Mouse (Mus musculus) limb, embryonic 10.5 days (tissue): Measurements from ENCODE around the gene 4930426L09Rik. TPM values are rescaled to one million over a fixed set of nuclear protein-coding genes. Genes with fewer than 3 reads are reported as not detected.

Experiments
- DNase-seq: peaks from one replicate; pipeline ENCODE4 v3.0.0-alpha.2; 2017; ENCODE audit warnings: low spot score
- H3K27ac ChIP-seq: fragments of 300-500 bp; sonication (generic); 2 replicates; pipeline ENCODE4 v1.5.1; 2016; ENCODE audit warnings: mild to moderate bottlenecking
- H3K27me3 ChIP-seq: fragments of 300-500 bp; sonication (generic); 2 replicates; pipeline ENCODE4 v1.6.1; 2016; ENCODE audit warnings: low read depth, mild to moderate bottlenecking; ENCODE audit not compliant: poor library complexity, severe bottlenecking
- H3K36me3 ChIP-seq: fragments of 300-500 bp; sonication (generic); 2 replicates; pipeline ENCODE4 v1.6.1; 2016; ENCODE audit warnings: mild to moderate bottlenecking, moderate library complexity
- H3K4me1 ChIP-seq: fragments of 300-500 bp; sonication (generic); 2 replicates; pipeline ENCODE4 v1.6.1; 2016
- H3K4me3 ChIP-seq: fragments of 300-500 bp; sonication (generic); 2 replicates; pipeline ENCODE4 v1.5.1; 2016; ENCODE audit warnings: mild to moderate bottlenecking, moderate library complexity
- H3K9me3 ChIP-seq: fragments of 300-500 bp; sonication (generic); replicated peaks from 2 replicates; pipeline ENCODE4 v1.6.1; 2016; ENCODE audit warnings: mild to moderate bottlenecking
- WGBS: fragments of 180-500 bp; shearing (Covaris S2); methylation state at CpG from one replicate; pipeline ENCODE4 v1.1.7; 2016; 5-methylcytosine and 5-hydroxymethylcytosine counted together
- polyA plus RNA-seq: library from polyadenylated mRNA; unstranded; fragments of >200 nt; fragmentation: Nextera tagmentation; extraction: Ambion mirVana; gene quantifications from 2 replicates; pipeline ENCODE4 v1.2.1, GENCODE M21; 2016

Gene 4930426L09Rik
- polyA plus RNA-seq: 0.20 and 0.25 TPM in 2 replicates

GRCm38 (mm10) chr2:18998054-18998478 lies at the start of gene 4930426L09Rik, which contains the start of gene Pip4k2a:
4930426L09Rik (plus strand) TSS chr2:18998343.
Pip4k2a (minus strand) TSS chr2:18998126.
- peak; percentile 91 for DNase-seq
- under 1% methylated on average over 66 of the region's 66 CpGs for WGBS
- peak within 1 kb of the TSS; percentile 89 for H3K27ac ChIP-seq
- no peaks in the 10 kb centered on the region for H3K9me3 ChIP-seq
- H3K27me3 ChIP-seq: peaks cover 13% of the 10 kb centered on the region
- H3K36me3 ChIP-seq: no peaks in the 10 kb centered on the region
- H3K4me1 ChIP-seq: peaks cover 52% of the 10 kb centered on the region
- H3K4me3 ChIP-seq: peak within 1 kb of the TSS; percentile 72

DNA sequence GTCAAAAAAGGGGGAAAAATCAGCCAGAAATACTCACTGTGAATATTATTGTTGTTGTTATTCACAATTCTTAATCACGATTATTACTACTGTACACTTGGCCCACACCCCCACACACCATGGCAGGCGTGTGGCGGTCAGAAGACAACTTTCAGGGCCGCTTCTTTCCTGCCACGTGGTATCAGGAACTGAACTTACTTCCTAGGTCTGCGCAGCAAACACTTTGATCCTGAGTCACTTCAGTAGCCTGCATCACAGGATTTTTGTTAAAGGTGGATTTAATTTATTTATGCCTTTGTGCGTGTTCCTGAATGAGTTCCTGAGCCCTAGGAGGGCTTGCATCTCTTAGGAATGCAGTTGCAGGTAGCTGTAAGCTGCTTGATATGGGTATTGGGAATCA lies 49.4 kb upstream of the 4930426L09Rik start:
- Histone ChIP-seq H3K27ac (no peak overlapping the region), H3K36me3 (no peaks in the 10 kb centered on the region), H3K27me3 (no peaks in the 10 kb centered on the region), H3K4me1 (peaks cover 45% of the 10 kb centered on the region), H3K9me3 (no peaks in the 10 kb centered on the region), H3K4me3 (no peak overlapping the region)
- DNase-seq: no peak
- 81% methylated on average over 7 of the region's 7 CpGs for WGBS

DNA sequence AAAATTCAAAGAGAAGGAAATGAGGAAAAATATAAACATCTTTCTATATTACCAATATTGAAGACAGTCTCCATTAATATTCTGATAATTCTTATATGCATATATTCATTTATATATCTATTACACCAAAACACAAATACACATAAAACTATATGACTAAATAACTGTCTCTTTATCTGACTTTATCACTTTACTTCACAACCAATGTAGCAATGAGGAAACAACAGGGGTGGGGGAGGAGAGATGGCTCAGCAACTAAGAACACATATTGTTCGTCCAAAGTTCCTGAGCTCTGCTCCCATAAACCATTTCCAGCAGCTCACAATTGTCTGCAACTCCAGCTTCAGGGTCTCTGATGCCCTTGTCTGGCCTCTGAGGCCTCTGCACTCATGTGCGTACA lies 47.4 kb upstream of the 4930426L09Rik start:
- peaks cover 58% of the 10 kb centered on the region for H3K4me1 ChIP-seq
- no peak for DNase-seq
- H3K27me3 ChIP-seq: no peaks in the 10 kb centered on the region

GRCm38 (mm10) chr2:18952102-18952673 lies 46.0 kb upstream of the 4930426L09Rik start:
- Histone ChIP-seq H3K4me1 (peaks cover 59% of the 10 kb centered on the region), H3K4me3 (no peak overlapping the region), H3K27me3 (no peaks in the 10 kb centered on the region), H3K27ac (peak overlapping the region; percentile 9; the same call in 1 of the 2 replicates), H3K36me3 (no peaks in the 10 kb centered on the region), H3K9me3 (no peaks in the 10 kb centered on the region)
- 48% methylated on average over 7 of the region's 7 CpGs for WGBS
- no peak for DNase-seq

More for the DNA sequence above, 47.4 kb upstream of the 4930426L09Rik start:
- WGBS: 78% methylated on average over 2 of the region's 2 CpGs
- no peak overlapping the region for H3K27ac ChIP-seq
- no peaks in the 10 kb centered on the region for H3K9me3 ChIP-seq
- H3K4me3 ChIP-seq: no peak overlapping the region
- H3K36me3 ChIP-seq: no peaks in the 10 kb centered on the region

GRCm38 (mm10) chr2:18954422-18954821 lies 43.7 kb upstream of the 4930426L09Rik start:
- H3K27ac ChIP-seq: no peak overlapping the region
- no peaks in the 10 kb centered on the region for H3K9me3 ChIP-seq
- H3K4me3 ChIP-seq: no peak overlapping the region
- no peaks in the 10 kb centered on the region for H3K27me3 ChIP-seq
- DNase-seq: no peak
- H3K36me3 ChIP-seq: no peaks in the 10 kb centered on the region
- 83% methylated on average over 4 of the region's 4 CpGs for WGBS
- peaks cover 52% of the 10 kb centered on the region for H3K4me1 ChIP-seq

- WGBS: 34% methylated on average over 4 of the region's 4 CpGs
- Histone ChIP-seq H3K4me3 (no peak overlapping the region), H3K36me3 (no peaks in the 10 kb centered on the region), H3K27ac (no peak overlapping the region), H3K9me3 (no peaks in the 10 kb centered on the region), H3K27me3 (no peaks in the 10 kb centered on the region), H3K4me1 (peaks cover 53% of the 10 kb centered on the region)
- no peak for DNase-seq
These were observed 43.1 kb upstream of the 4930426L09Rik start for GRCm38 (mm10) chr2:18955022-18955421.

- Histone ChIP-seq H3K4me3 (no peak overlapping the region), H3K4me1 (peaks cover 60% of the 10 kb centered on the region), H3K9me3 (no peaks in the 10 kb centered on the region), H3K27me3 (no peaks in the 10 kb centered on the region), H3K36me3 (no peaks in the 10 kb centered on the region), H3K27ac (no peak overlapping the region)
- no peak for DNase-seq
- WGBS: 88% methylated on average over 13 of the region's 13 CpGs
These were observed 42.5 kb upstream of the 4930426L09Rik start for GRCm38 (mm10) chr2:18955671-18956070.

DNA sequence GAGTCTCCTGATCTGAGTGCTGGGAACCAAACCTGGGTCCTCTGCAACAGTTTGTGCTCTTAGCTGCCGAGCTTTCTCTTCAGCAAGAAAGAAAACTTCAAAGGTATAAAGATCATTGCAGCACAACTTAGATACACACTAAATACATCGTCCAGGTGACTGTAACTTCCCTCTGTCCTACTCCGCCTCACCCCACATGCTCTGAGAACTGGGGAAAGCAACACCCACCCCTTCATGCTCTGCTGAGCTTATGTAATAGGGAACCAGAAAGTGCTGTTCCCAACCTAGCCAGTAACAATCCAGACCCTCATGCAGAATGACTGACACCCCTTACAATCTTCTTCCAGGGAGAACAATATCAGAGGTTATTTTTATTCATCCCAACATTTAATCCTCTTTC lies 41.7 kb upstream of the 4930426L09Rik start:
- H3K4me3 ChIP-seq: no peak overlapping the region
- H3K27me3 ChIP-seq: no peaks in the 10 kb centered on the region
- no peaks in the 10 kb centered on the region for H3K36me3 ChIP-seq
- peaks cover 67% of the 10 kb centered on the region for H3K4me1 ChIP-seq
- 89% methylated on average over 3 of the region's 3 CpGs for WGBS
- DNase-seq: no peak
- no peak overlapping the region for H3K27ac ChIP-seq
- no peaks in the 10 kb centered on the region for H3K9me3 ChIP-seq

- H3K4me1 ChIP-seq: peaks cover 69% of the 10 kb centered on the region
These were observed 41.2 kb upstream of the 4930426L09Rik start for GRCm38 (mm10) chr2:18956945-18957344.

DNA sequence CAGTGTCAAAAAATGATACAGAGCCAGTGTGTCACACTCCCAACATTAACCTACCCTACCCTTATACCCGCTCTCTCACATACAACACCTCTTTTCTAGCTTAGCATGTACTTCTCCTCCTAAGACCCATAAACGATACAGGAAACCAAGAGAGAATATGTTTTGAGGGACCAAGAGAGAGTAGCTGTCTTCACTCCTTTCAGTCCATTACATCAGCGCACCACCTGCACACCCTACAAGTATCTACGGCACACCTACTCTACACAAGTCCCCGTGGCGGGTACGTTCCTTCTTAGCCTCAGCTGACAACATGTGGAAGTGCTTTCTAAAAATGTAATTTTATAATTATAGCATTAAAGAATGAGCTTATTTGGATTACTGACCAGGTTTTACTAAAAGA lies 40.7 kb upstream of the 4930426L09Rik start:
- H3K36me3 ChIP-seq: no peaks in the 10 kb centered on the region
- H3K27ac ChIP-seq: no peak overlapping the region; the same call in 1 of the 2 replicates
- DNase-seq: no peak
- H3K4me1 ChIP-seq: peaks cover 64% of the 10 kb centered on the region
- H3K9me3 ChIP-seq: no peaks in the 10 kb centered on the region
- WGBS: 93% methylated on average over 7 of the region's 7 CpGs
- no peak overlapping the region for H3K4me3 ChIP-seq
- H3K27me3 ChIP-seq: no peaks in the 10 kb centered on the region

More at GRCm38 (mm10) chr2:18956945-18957344, 41.2 kb upstream of the 4930426L09Rik start:
- no peaks in the 10 kb centered on the region for H3K36me3 ChIP-seq
- H3K9me3 ChIP-seq: no peaks in the 10 kb centered on the region
- no peaks in the 10 kb centered on the region for H3K27me3 ChIP-seq
- H3K27ac ChIP-seq: no peak overlapping the region; the same call in 1 of the 2 replicates
- DNase-seq: no peak
- no peak overlapping the region for H3K4me3 ChIP-seq
- 74% methylated on average over 7 of the region's 7 CpGs for WGBS

DNA sequence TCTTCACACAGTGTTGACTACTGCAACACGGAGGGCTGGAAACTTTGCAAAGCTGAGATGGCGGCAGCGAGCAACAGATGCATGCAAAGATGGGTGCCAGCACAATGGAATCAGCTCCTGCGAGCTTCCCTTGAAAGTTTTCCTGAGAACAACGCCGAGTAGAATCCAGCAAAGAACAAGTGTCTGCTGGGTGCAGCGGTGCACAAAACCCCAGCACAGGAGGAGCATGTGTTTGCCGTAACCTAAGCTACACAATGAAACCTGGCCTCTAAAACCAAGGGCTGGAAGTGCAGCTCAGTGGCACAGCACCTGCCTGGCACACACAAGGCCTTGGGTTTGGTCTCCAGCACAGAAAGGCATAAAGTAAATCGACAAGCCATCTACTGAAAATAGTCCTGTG lies 40.1 kb upstream of the 4930426L09Rik start:
- H3K36me3 ChIP-seq: no peaks in the 10 kb centered on the region
- no peaks in the 10 kb centered on the region for H3K27me3 ChIP-seq
- H3K9me3 ChIP-seq: no peaks in the 10 kb centered on the region
- no peak overlapping the region for H3K4me3 ChIP-seq
- H3K27ac ChIP-seq: no peak overlapping the region
- no peak for DNase-seq
- peaks cover 63% of the 10 kb centered on the region for H3K4me1 ChIP-seq
- WGBS: 91% methylated on average over 9 of the region's 9 CpGs

GRCm38 (mm10) chr2:18958501-18958900 lies 39.6 kb upstream of the 4930426L09Rik start:
- Histone ChIP-seq H3K9me3 (no peaks in the 10 kb centered on the region), H3K36me3 (no peaks in the 10 kb centered on the region), H3K27ac (no peak overlapping the region), H3K27me3 (no peaks in the 10 kb centered on the region), H3K4me3 (no peak overlapping the region), H3K4me1 (peaks cover 63% of the 10 kb centered on the region)
- no peak for DNase-seq
- WGBS: 92% methylated on average over 5 of the region's 5 CpGs

DNA sequence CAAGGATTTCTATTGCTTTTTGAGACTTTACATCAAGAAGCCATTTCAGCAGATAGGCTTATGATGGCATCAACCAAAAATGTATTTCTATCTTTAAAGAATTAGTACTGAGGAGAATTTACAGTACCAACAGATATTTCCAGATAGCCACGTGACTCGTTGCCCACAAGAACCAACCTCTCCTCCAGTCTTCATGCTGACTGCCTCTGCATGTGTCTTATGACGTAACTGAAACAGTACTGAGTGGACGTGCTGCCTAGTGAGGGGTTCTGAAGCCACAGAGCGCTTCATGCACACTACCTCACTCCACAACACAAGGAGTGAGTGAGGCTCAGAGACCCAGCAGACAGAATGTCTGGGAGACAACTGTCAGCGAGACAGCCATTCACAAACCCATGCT lies 39.1 kb upstream of the 4930426L09Rik start:
- DNase-seq: no peak
- H3K9me3 ChIP-seq: no peaks in the 10 kb centered on the region
- no peaks in the 10 kb centered on the region for H3K27me3 ChIP-seq
- H3K36me3 ChIP-seq: no peaks in the 10 kb centered on the region
- 95% methylated on average over 6 of the region's 6 CpGs for WGBS
- peaks cover 60% of the 10 kb centered on the region for H3K4me1 ChIP-seq
- H3K4me3 ChIP-seq: no peak overlapping the region
- H3K27ac ChIP-seq: no peak overlapping the region

DNA sequence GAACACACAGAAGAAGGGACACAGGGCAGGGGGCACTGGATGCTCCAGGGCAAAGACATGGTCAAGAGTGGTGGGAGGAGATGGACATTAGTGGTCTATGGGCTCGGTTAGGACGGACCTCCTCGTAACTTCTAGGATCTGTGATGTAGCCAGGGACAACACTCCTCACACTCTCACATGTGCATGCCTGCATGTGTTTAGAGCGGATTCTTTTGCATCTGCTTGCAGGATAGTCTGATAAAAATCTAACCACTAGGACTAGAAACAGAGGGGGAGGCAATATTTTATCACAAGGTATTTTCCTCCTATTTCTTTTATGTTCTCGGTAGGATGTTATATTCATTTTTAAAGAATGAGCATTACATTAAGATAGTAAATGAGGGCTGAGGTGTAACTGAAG lies 38.6 kb upstream of the 4930426L09Rik start:
- 90% methylated on average over 5 of the region's 5 CpGs for WGBS
- H3K36me3 ChIP-seq: no peaks in the 10 kb centered on the region
- no peak overlapping the region for H3K4me3 ChIP-seq
- no peak for DNase-seq
- peaks cover 55% of the 10 kb centered on the region for H3K4me1 ChIP-seq
- H3K27ac ChIP-seq: no peak overlapping the region
- H3K9me3 ChIP-seq: no peaks in the 10 kb centered on the region
- no peaks in the 10 kb centered on the region for H3K27me3 ChIP-seq
